Mouse (Mus musculus): ENCODE results near the gene Ubash3a. TPM values are rescaled to one million over a fixed set of nuclear protein-coding genes. Genes with fewer than 3 reads are reported as not detected.

The Ubash3a gene
- polyA plus RNA-seq, 1 experiment from 2014 or later = 0.37 TPM

- Histone ChIP-seq H3K9ac (no peak overlapping the region), H3K4me1 (no peaks in the 10 kb centered on the region), H3K27me3 (no peaks in the 10 kb centered on the region), H3K27ac (no peak overlapping the region), H3K36me3 (no peaks in the 10 kb centered on the region), H3K4me2 (replicated peaks) (no peak overlapping the region), H3K4me3 (no peak overlapping the region), H3K9me3 (no peaks in the 10 kb centered on the region)
- no peak for ATAC-seq (ENCODE audit: insufficient number of reproducible peaks, insufficient read depth, low FRiP score, low TSS enrichment)
- WGBS = 57% methylated on average over 5 of the region's 5 CpGs
These were observed 46.3 kb downstream of the Ubash3a start for GRCm38 (mm10) chr17:31253951-31254350.

DNA sequence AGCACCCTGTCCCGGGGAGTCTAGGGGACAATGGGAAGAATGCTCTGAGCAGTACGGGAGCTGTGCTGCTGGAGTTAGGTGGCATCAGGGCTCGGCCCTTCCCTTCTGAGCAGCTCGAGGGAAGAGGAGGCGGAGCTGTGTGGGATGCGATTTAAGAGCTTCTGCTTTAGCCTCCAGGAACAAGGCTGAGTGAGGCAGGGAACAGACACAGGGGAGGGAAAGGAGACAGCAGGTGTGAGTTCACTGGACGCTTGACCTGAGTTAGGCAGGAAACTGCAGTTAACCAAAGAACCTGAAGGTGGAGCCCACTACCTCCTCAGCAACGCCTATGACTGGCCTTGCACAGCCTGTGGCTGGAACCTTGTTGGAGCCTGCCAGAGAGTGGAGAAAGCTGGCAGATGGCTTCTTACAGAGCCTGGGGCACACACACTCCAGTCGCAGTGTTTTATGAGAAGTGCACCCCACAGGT is 46.8 kb downstream of the Ubash3a start:
- H3K4me3 ChIP-seq = no peak overlapping the region
- H3K36me3 ChIP-seq = no peaks in the 10 kb centered on the region
- 17% methylated on average over 9 of the region's 9 CpGs for WGBS
- no peak overlapping the region for H3K4me2 ChIP-seq (replicated peaks)
- H3K4me1 ChIP-seq = no peaks in the 10 kb centered on the region
- H3K9me3 ChIP-seq = no peaks in the 10 kb centered on the region
- no peak for ATAC-seq (ENCODE audit: insufficient number of reproducible peaks, insufficient read depth, low FRiP score, low TSS enrichment)
- no peak overlapping the region for H3K9ac ChIP-seq
- no peak overlapping the region for H3K27ac ChIP-seq
- no peaks in the 10 kb centered on the region for H3K27me3 ChIP-seq

DNA sequence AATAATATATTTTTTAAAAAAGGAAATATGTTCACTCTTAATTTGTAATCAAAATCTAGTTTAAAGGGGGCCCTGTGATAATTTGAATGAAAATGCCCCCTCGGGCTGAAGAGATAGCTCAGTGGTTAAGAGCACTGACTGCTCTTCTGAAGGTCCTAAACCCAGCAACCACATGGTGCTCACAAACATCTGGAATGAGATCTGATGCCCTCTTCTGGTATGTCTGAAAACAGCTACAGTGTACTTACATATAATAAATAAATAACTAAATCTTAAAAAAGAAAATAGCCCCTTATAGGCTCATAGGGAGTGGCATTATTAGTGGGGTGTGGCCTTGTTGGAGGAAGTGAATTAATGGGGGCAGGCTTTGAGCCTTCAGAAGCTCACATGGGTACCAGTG is 49.5 kb downstream of the Ubash3a start:
- Histone ChIP-seq H3K9me3 (no peaks in the 10 kb centered on the region), H3K9ac (no peak overlapping the region), H3K4me2 (replicated peaks) (no peak overlapping the region), H3K4me1 (no peaks in the 10 kb centered on the region), H3K27ac (no peak overlapping the region), H3K4me3 (no peak overlapping the region), H3K27me3 (no peaks in the 10 kb centered on the region), H3K36me3 (no peaks in the 10 kb centered on the region)
- WGBS = 83% methylated on average over 1 of the region's 1 CpGs
- ATAC-seq (ENCODE audit: insufficient number of reproducible peaks, insufficient read depth, low FRiP score, low TSS enrichment) = no peak

DNA sequence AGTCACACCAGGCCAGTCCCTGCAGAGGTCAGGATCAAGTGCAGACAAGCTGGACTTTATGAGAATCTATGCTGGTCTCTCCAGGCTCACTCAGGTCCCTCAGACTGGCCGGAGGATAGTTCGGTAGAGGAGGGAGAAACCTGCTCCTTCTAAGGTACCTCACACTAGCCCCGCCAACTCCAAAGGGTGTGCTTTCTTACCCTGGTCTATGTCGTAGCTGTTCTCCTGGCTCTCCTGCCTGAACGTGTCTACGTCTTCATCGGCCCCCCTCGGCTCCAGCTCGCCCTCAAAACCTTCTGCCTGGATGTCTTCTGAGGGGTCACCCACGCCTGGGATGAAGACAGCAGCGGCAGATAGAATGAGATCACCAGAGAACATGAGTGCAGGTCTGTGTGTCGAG is 50.2 kb downstream of the Ubash3a start:
- H3K27me3 ChIP-seq = no peaks in the 10 kb centered on the region
- no peak overlapping the region for H3K4me3 ChIP-seq
- no peak overlapping the region for H3K9ac ChIP-seq
- H3K9me3 ChIP-seq = no peaks in the 10 kb centered on the region
- 91% methylated on average over 12 of the region's 12 CpGs for WGBS
- H3K27ac ChIP-seq = no peak overlapping the region
- H3K36me3 ChIP-seq = no peaks in the 10 kb centered on the region
- ATAC-seq (ENCODE audit: insufficient number of reproducible peaks, insufficient read depth, low FRiP score, low TSS enrichment) = no peak
- no peak overlapping the region for H3K4me2 ChIP-seq (replicated peaks)
- no peaks in the 10 kb centered on the region for H3K4me1 ChIP-seq

GRCm38 (mm10) chr17:31258310-31258865 is 50.7 kb downstream of the Ubash3a start:
- 80% methylated on average over 9 of the region's 9 CpGs for WGBS
- no peak overlapping the region for H3K9ac ChIP-seq
- H3K4me3 ChIP-seq = no peak overlapping the region
- H3K36me3 ChIP-seq = no peaks in the 10 kb centered on the region
- no peak overlapping the region for H3K4me2 ChIP-seq (replicated peaks)
- H3K9me3 ChIP-seq = no peaks in the 10 kb centered on the region
- H3K4me1 ChIP-seq = no peaks in the 10 kb centered on the region
- no peaks in the 10 kb centered on the region for H3K27me3 ChIP-seq
- no peak for ATAC-seq (ENCODE audit: insufficient number of reproducible peaks, insufficient read depth, low FRiP score, low TSS enrichment)
- H3K27ac ChIP-seq = no peak overlapping the region

- 62% methylated on average over 4 of the region's 4 CpGs for WGBS
- Histone ChIP-seq H3K27me3 (no peaks in the 10 kb centered on the region), H3K4me1 (no peaks in the 10 kb centered on the region), H3K27ac (no peak overlapping the region), H3K9me3 (no peaks in the 10 kb centered on the region), H3K9ac (no peak overlapping the region), H3K4me2 (replicated peaks) (no peak overlapping the region), H3K36me3 (no peaks in the 10 kb centered on the region), H3K4me3 (no peak overlapping the region)
- ATAC-seq (ENCODE audit: insufficient number of reproducible peaks, insufficient read depth, low FRiP score, low TSS enrichment) = no peak
These were observed 51.5 kb downstream of the Ubash3a start for GRCm38 (mm10) chr17:31259145-31259544.

DNA sequence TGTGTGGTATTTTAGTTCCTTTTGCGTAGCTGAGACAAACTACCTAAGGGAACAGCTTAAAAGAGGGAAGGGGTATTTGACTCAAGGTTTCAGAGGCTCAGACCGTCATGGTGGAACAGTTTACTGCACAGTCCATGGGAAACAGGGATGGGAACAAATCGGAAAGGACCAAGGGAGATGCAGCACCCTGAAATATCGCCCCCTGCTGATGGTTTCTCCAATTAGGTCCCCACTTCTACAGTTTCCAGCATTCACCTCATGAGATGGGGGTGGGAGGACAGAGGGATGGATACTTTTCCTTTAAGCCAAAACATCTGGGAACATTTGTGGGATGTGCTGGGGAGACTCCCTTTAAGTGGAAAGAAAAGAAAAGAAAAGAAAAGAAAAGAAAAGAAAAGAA is 52.2 kb downstream of the Ubash3a start:
- H3K4me2 ChIP-seq (replicated peaks) = no peak overlapping the region
- no peak overlapping the region for H3K27ac ChIP-seq
- no peak for ATAC-seq (ENCODE audit: insufficient number of reproducible peaks, insufficient read depth, low FRiP score, low TSS enrichment)
- H3K27me3 ChIP-seq = no peaks in the 10 kb centered on the region
- no peak overlapping the region for H3K9ac ChIP-seq
- no peak overlapping the region for H3K4me3 ChIP-seq
- no peaks in the 10 kb centered on the region for H3K36me3 ChIP-seq
- WGBS = 73% methylated on average over 4 of the region's 4 CpGs
- peaks cover 2% of the 10 kb centered on the region; the same call in 1 of the 2 replicates for H3K4me1 ChIP-seq
- H3K9me3 ChIP-seq = no peaks in the 10 kb centered on the region

- 75% methylated on average over 7 of the region's 7 CpGs for WGBS
- no peak for ATAC-seq (ENCODE audit: insufficient number of reproducible peaks, insufficient read depth, low FRiP score, low TSS enrichment)
- Histone ChIP-seq H3K27ac (no peak overlapping the region), H3K4me1 (peaks cover 8% of the 10 kb centered on the region), H3K27me3 (no peaks in the 10 kb centered on the region), H3K36me3 (no peaks in the 10 kb centered on the region), H3K9me3 (no peaks in the 10 kb centered on the region), H3K4me2 (replicated peaks) (no peak overlapping the region), H3K4me3 (no peak overlapping the region), H3K9ac (no peak overlapping the region)
These were observed 52.8 kb downstream of the Ubash3a start for GRCm38 (mm10) chr17:31260430-31260829.

DNA sequence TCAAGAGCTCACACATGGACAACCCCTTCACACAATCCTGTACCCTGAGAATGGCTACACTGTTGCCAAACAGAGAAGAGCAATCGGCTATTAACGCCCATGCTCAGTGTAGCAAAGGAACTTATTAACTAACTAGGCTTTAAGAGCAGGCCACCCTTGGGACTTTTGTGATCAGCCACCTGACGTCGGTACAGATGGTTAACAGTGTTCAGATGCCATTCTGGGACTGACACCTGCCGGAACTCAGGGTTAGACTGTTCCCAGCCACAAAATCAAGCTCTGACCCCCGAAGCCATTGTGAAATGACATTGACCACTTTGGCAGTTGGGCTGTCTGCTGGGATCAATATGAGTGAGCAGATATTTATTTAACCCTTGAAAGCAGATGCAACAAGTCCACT is 53.7 kb downstream of the Ubash3a start:
- H3K9ac ChIP-seq = no peak overlapping the region
- H3K4me3 ChIP-seq = no peak overlapping the region
- no peaks in the 10 kb centered on the region for H3K27me3 ChIP-seq
- no peaks in the 10 kb centered on the region for H3K9me3 ChIP-seq
- WGBS = 79% methylated on average over 6 of the region's 6 CpGs
- ATAC-seq (ENCODE audit: insufficient number of reproducible peaks, insufficient read depth, low FRiP score, low TSS enrichment) = no peak
- H3K4me2 ChIP-seq (replicated peaks) = no peak overlapping the region
- no peak overlapping the region for H3K27ac ChIP-seq
- H3K36me3 ChIP-seq = no peaks in the 10 kb centered on the region
- peaks cover 8% of the 10 kb centered on the region for H3K4me1 ChIP-seq

DNA sequence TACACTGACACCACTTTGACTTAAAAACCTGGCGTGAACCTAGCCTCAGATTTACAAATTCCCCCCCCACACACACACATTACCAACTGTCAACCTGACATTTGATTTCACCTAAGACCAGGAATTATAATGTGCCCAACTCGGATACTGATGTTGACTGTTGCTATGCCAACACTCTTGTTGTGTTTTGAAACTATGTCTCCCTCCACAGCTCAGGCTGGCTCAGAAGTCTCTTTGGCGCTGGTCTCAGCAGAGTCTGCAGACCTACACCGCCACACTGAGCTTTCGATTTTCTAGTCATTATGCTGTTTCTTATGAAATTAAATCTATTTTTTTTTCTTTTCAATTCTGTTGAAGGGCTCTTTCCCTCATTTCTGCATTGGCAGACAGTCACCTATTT is 55.0 kb downstream of the Ubash3a start:
- Histone ChIP-seq H3K9me3 (no peaks in the 10 kb centered on the region), H3K4me1 (peaks cover 8% of the 10 kb centered on the region), H3K27me3 (no peaks in the 10 kb centered on the region), H3K4me3 (no peak overlapping the region), H3K36me3 (no peaks in the 10 kb centered on the region), H3K27ac (no peak overlapping the region), H3K9ac (no peak overlapping the region), H3K4me2 (replicated peaks) (no peak overlapping the region)
- 66% methylated on average over 5 of the region's 5 CpGs for WGBS
- ATAC-seq (ENCODE audit: insufficient number of reproducible peaks, insufficient read depth, low FRiP score, low TSS enrichment) = no peak

DNA sequence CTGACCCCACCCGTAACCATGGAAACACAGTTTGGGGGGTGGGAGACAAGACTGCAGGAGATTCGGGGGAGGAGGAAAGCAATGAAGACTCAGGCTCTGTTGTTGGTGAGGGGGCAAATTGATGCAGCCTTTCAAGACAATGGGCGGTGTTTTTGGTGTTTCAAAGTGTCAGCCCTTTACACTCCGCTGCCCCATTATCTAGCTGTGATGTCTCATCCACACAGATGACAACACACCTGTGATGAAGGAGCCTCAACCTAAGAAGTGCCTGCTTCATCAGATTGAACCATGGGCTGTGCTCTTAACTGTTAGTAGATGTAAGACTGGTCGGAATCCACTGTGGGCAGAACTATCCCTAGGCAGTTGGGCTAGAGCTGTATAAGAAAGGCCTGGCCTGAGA is 56.1 kb downstream of the Ubash3a start:
- Histone ChIP-seq H3K27ac (no peak overlapping the region), H3K36me3 (no peaks in the 10 kb centered on the region), H3K27me3 (no peaks in the 10 kb centered on the region), H3K4me2 (replicated peaks) (no peak overlapping the region), H3K9me3 (no peaks in the 10 kb centered on the region), H3K9ac (no peak overlapping the region), H3K4me3 (no peak overlapping the region), H3K4me1 (peaks cover 8% of the 10 kb centered on the region)
- ATAC-seq (ENCODE audit: insufficient number of reproducible peaks, insufficient read depth, low FRiP score, low TSS enrichment) = no peak
- 90% methylated on average over 5 of the region's 5 CpGs for WGBS

GRCm38 (mm10) chr17:31264372-31264771 is 56.7 kb downstream of the Ubash3a start:
- no peak for ATAC-seq (ENCODE audit: insufficient number of reproducible peaks, insufficient read depth, low FRiP score, low TSS enrichment)
- WGBS = 45% methylated on average over 6 of the region's 6 CpGs

GRCm38 (mm10) chr17:31265171-31265572 is 57.5 kb downstream of the Ubash3a start:
- ATAC-seq (ENCODE audit: insufficient number of reproducible peaks, insufficient read depth, low FRiP score, low TSS enrichment) = no peak
- Histone ChIP-seq H3K4me2 (replicated peaks) (no peak overlapping the region), H3K9ac (no peak overlapping the region), H3K27ac (no peak overlapping the region), H3K36me3 (no peaks in the 10 kb centered on the region), H3K27me3 (no peaks in the 10 kb centered on the region), H3K4me3 (no peak overlapping the region), H3K9me3 (no peaks in the 10 kb centered on the region), H3K4me1 (peaks cover 8% of the 10 kb centered on the region)
- 2% methylated on average over 3 of the region's 3 CpGs for whole genome bisulfite sequencing

More at GRCm38 (mm10) chr17:31264372-31264771, 56.7 kb downstream of the Ubash3a start:
- no peak overlapping the region for H3K27ac ChIP-seq
- peaks cover 8% of the 10 kb centered on the region for H3K4me1 ChIP-seq
- H3K27me3 ChIP-seq = no peaks in the 10 kb centered on the region
- no peaks in the 10 kb centered on the region for H3K36me3 ChIP-seq
- H3K9me3 ChIP-seq = no peaks in the 10 kb centered on the region
- 0 out of 2 replicates have a peak overlapping the region, but pooled peaks have one; percentile 0 for H3K9ac ChIP-seq
- no peak overlapping the region for H3K4me3 ChIP-seq
- H3K4me2 ChIP-seq (replicated peaks) = no peak overlapping the region
